Mouse (Mus musculus) B cell, adult 62 days (primary cell): Measurements from ENCODE around the gene Tmem254c. TPM values are rescaled to one million over a fixed set of nuclear protein-coding genes. Genes with fewer than 3 reads are reported as not detected.

Experiments
- total RNA-seq: library from RNA; stranded (reverse); gene quantifications from 4 replicates; pipeline ENCODE4 v1.2.4, GENCODE M21; 2023

The Tmem254c gene
- 12.3 to 19.9 TPM (median 17.0 TPM) in 4 replicates for total RNA-seq

GRCm38 (mm10) chr14:26067325-26067633, at the start of gene Tmem254c:
Tmem254c (minus strand) TSS chr14:26067355.

DNA sequence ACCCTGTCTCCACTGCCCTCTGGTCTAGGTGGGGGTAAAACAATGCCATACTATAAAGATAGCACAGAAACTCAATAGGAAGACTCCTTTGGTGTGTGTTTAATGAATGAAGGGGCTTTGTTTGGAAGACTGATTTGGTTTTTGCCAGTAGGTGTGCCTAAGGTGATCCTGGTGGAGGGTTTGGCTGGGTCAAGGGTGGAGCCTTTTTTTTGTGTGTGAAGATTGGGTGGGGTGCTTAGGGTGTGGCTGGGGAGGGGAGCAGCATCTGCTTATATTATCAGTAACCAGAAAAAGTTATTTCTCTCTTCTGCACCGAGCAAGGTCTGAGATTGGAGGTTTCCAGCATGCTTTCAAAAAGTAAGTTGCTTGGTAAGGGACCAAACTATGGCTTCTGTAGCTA, 14.8 kb upstream of the Tmem254c start, which contains the start of gene Cphx3:
Gene Cphx3 (plus strand): TSS at position 301 of the 400 bp plus-strand sequence.

GRCm38 (mm10) chr14:26081216-26081615, 14.1 kb upstream of the Tmem254c start, which contains the start of gene Cphx2:
Cphx2 (plus strand) TSS chr14:26081516.

GRCm38 (mm10) chr14:26042611-26043010, 24.5 kb downstream of the Tmem254c start, which contains the start of gene Gm9780:
Gm9780 (minus strand) TSS chr14:26042711.

Other genes starting within 250 kb of the Tmem254c start
- 83.6 to 91.1 TPM (median 88.3 TPM) in 4 replicates for gene Anxa11, start 225.2 kb downstream of the Tmem254c start, total RNA-seq
- not detected in 4 replicates for gene Plac9a, start 164.3 kb downstream of the Tmem254c start, total RNA-seq
- 4.9 to 7.0 TPM (median 6.6 TPM) in 4 replicates for gene Tmem254a, start 139.7 kb downstream of the Tmem254c start, total RNA-seq
- not detected in 4 replicates for gene Cphx1, start 129.1 kb downstream of the Tmem254c start, total RNA-seq
- not detected in 4 replicates for gene Duxbl1, start 88.8 kb downstream of the Tmem254c start, total RNA-seq
- not detected in 4 replicates for gene Gm9780, start 24.6 kb downstream of the Tmem254c start, total RNA-seq
- not detected in 4 replicates for gene Cphx2, start 14.2 kb upstream of the Tmem254c start, total RNA-seq
- gene Cphx3, start 14.9 kb upstream of the Tmem254c start, total RNA-seq, result not detected in 4 replicates
- gene Duxbl2, start 51.0 kb upstream of the Tmem254c start, total RNA-seq, result not detected in 4 replicates
- not detected in 4 replicates for gene Plac9b, start 115.1 kb upstream of the Tmem254c start, total RNA-seq
- gene Tmem254b, start 139.7 kb upstream of the Tmem254c start, total RNA-seq, result 3.6 to 8.0 TPM (median 6.2 TPM) in 4 replicates
- gene Duxbl3, start 190.6 kb upstream of the Tmem254c start, total RNA-seq, result not detected in 4 replicates